Mouse (Mus musculus) left cerebral cortex, adult 9 months (tissue): ENCODE measurements around the gene Reep3.
A peak's percentile ranks its signal among the peaks of the same experiment; 100 is the strongest.
"Not testable (repeated sequence)": the region's sequence is repeated elsewhere in the genome, so short reads cannot be mapped to it uniquely, and the experiment has no call there.

ENCODE experiments used
- DNase-seq, 2 experiments: peaks; one replicate each; pipeline ENCODE4 v3.0.0; 2022; ENCODE audit warnings: low spot score in 2 of 2

The Reep3 gene

GRCm38 (mm10) chr10:67017891-67018290, 78.9 kb downstream of the Reep3 start:
- no peak for DNase-seq

- no peak for DNase-seq
Observed at GRCm38 (mm10) chr10:67017315-67017714, 79.4 kb downstream of the Reep3 start.

- DNase-seq = no peak
Observed at GRCm38 (mm10) chr10:67016615-67017278, 80.0 kb downstream of the Reep3 start.

GRCm38 (mm10) chr10:67014746-67015145, 82.0 kb downstream of the Reep3 start:
- no peak for DNase-seq

- no peak for DNase-seq
Observed at GRCm38 (mm10) chr10:67010521-67010920, 86.2 kb downstream of the Reep3 start.

GRCm38 (mm10) chr10:67004527-67005042, 92.2 kb downstream of the Reep3 start:
- DNase-seq = peak in 1 of 2 experiments; percentile 39

- peak in 1 of 2 experiments; percentile 32 for DNase-seq
Observed at GRCm38 (mm10) chr10:67003743-67004526, 92.8 kb downstream of the Reep3 start.

- peak in 1 of 2 experiments; percentile 30 for DNase-seq
Observed at GRCm38 (mm10) chr10:67003009-67003742, 93.6 kb downstream of the Reep3 start.

- DNase-seq = peak in 1 of 2 experiments; percentile 29
Observed at GRCm38 (mm10) chr10:67002207-67003008, 94.3 kb downstream of the Reep3 start.

GRCm38 (mm10) chr10:67000958-67001615, 95.7 kb downstream of the Reep3 start:
- not testable (repeated sequence) for DNase-seq

- no peak for DNase-seq
Observed at GRCm38 (mm10) chr10:67000136-67000535, 96.6 kb downstream of the Reep3 start.

- no peak for DNase-seq
Observed at GRCm38 (mm10) chr10:66998770-66999169, 98.0 kb downstream of the Reep3 start.

- DNase-seq = no peak
Observed at GRCm38 (mm10) chr10:66995181-66995580, 101.6 kb downstream of the Reep3 start.

GRCm38 (mm10) chr10:66994469-66994868, 102.3 kb downstream of the Reep3 start:
- no peak for DNase-seq

GRCm38 (mm10) chr10:66992591-66992990, 104.2 kb downstream of the Reep3 start:
- DNase-seq = no peak

GRCm38 (mm10) chr10:66990506-66990905, 106.2 kb downstream of the Reep3 start:
- no peak for DNase-seq

- no peak for DNase-seq
Observed at GRCm38 (mm10) chr10:66983043-66983442, 113.7 kb downstream of the Reep3 start.

- DNase-seq = no peak
Observed at GRCm38 (mm10) chr10:66978215-66978614, 118.5 kb downstream of the Reep3 start.

GRCm38 (mm10) chr10:66977093-66977492, 119.7 kb downstream of the Reep3 start:
- no peak for DNase-seq

GRCm38 (mm10) chr10:66975451-66975850, 121.3 kb downstream of the Reep3 start:
- no peak for DNase-seq

GRCm38 (mm10) chr10:66974417-66974816, 122.3 kb downstream of the Reep3 start:
- DNase-seq = no peak
